Mouse (Mus musculus): ENCODE data around the gene Arpc1a. TPM values are rescaled to one million over a fixed set of nuclear protein-coding genes. Genes with fewer than 3 reads are reported as not detected.
A peak's percentile ranks its signal among the peaks of the same experiment; 100 is the strongest.

Arpc1a gene
- total RNA-seq, 2 experiments from 2014 or later = 26.6 to 32.2 TPM

- peak; percentile 90 for DNase-seq
Measured at GRCm38 (mm10) chr5:145139571-145140519, 56.2 kb downstream of the Arpc1a start, which contains the start of the genes Pdap1 and Bud31. Gene Pdap1, minus strand, starts transcription at chr5:145140238. Gene Bud31, plus strand, starts transcription at chr5:145140362.

DNA sequence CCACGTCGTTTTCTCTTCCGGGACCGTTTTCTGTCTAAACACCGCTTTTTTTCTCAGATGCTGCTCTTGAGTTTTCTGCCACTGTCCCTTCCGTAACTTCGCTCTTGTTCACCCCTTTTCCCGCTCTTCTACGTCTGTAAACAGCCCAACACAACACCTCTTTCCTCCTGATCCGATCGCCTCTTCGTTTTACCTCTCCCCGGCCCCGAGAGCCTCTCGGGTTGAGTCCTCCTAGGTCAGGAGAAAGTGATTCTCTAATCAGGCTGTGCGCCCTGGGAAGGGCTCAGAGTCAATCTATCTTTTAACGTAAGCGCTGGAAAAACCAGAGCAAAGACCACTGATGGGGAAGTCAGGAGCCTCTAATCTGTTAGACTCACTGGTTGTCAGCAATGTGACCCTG is 57.0 kb downstream of the Arpc1a start:
- no peak for DNase-seq

DNA sequence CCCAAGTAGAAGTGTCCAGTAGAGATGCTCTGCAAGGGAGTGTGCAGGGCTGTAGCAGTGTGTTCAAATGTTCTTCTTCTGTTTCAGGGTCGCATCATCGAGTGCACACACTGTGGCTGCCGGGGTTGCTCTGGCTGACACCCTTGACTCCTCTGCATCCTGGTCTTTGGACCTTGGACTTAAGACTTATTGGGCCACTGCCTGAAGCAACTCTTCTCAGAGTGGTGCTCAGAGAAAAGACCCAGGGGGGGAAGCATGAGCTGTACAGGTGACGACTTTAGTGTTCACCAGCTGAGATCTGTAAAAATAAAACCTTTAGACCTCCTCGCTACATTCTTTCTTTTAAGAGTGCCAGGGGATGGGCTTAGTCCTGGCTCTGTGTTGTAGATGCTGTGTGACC is 64.1 kb downstream of the Arpc1a start:
- DNase-seq = no peak

- no peak for DNase-seq
Measured at GRCm38 (mm10) chr5:145149294-145149693, 65.7 kb downstream of the Arpc1a start.

GRCm38 (mm10) chr5:145152690-145153089 is 69.1 kb downstream of the Arpc1a start:
- DNase-seq = no peak

Other genes starting within 250 kb of the Arpc1a start
- gene Smurf1, start 118.0 kb upstream of the Arpc1a start, total RNA-seq (2021) = 10 to 100 TPM; 11.5 to 12.6 TPM
- not detected for gene Gm4871, start 51.1 kb upstream of the Arpc1a start, total RNA-seq (2021)
- not detected for gene 1700018F24Rik, start 40.8 kb upstream of the Arpc1a start, total RNA-seq (2021)
- not detected for gene Kpna7, start 200 bp downstream of the Arpc1a start, total RNA-seq (2021)
- gene Arpc1b, start 30.4 kb downstream of the Arpc1a start, total RNA-seq (2021) = 10 to 100 TPM; 32.4 to 46.8 TPM
- gene Pdap1, start 56.4 kb downstream of the Arpc1a start, total RNA-seq (2021) = 10 to 100 TPM; 50.0 to 50.6 TPM
- gene Bud31, start 56.5 kb downstream of the Arpc1a start, total RNA-seq (2021) = 10 to 100 TPM; 48.4 to 53.7 TPM
- 10 to 100 TPM; 11.3 to 11.4 TPM for gene Ptcd1, start 83.3 kb downstream of the Arpc1a start, total RNA-seq (2021)
- gene Cpsf4, start 83.4 kb downstream of the Arpc1a start, total RNA-seq (2021) = 1 to 10 TPM; 6.7 to 7.2 TPM
- 100 to 1,000 TPM; 674 to 757 TPM for gene Atp5j2, start 108.2 kb downstream of the Arpc1a start, total RNA-seq (2021)
- 1 to 10 TPM; 7.8 to 9.7 TPM for gene Zkscan14, start 118.0 kb downstream of the Arpc1a start, total RNA-seq (2021)
- 1 to 10 TPM; 6.7 to 6.9 TPM for gene Zkscan5, start 120.7 kb downstream of the Arpc1a start, total RNA-seq (2021)
- gene Zfp655, start 147.9 kb downstream of the Arpc1a start, total RNA-seq (2021) = 10 to 100 TPM; 10.9 to 12.6 TPM
- gene Zscan25, start 196.7 kb downstream of the Arpc1a start, total RNA-seq (2021) = 1 to 10 TPM; 6.8 to 7.0 TPM

Measured in gastrocnemius, postnatal 25 days (tissue).